Mouse (Mus musculus): Measurements from ENCODE around the gene Asb18. TPM values are rescaled to one million over a fixed set of nuclear protein-coding genes. Genes with fewer than 3 reads are reported as not detected.

Asb18 gene
- total and polyA plus RNA-seq, 3 experiments = not detected

GRCm38 (mm10) chr1:89913611-89914010 is 100.9 kb downstream of the Asb18 start:
- H3K4me1 ChIP-seq (ENCODE audit: control insufficient read depth in 1 of 2, insufficient read depth in 2 of 2, low read length in 2 of 2) = no peaks in the 10 kb centered on the region
- no peaks in the 10 kb centered on the region for H3K36me3 ChIP-seq (ENCODE audit: control insufficient read depth in 1 of 2, insufficient read depth in 2 of 2, low read length in 2 of 2)
- H3K9me3 ChIP-seq (replicated peaks; ENCODE audit: insufficient read depth, low read length) = no peaks in the 10 kb centered on the region

DNA sequence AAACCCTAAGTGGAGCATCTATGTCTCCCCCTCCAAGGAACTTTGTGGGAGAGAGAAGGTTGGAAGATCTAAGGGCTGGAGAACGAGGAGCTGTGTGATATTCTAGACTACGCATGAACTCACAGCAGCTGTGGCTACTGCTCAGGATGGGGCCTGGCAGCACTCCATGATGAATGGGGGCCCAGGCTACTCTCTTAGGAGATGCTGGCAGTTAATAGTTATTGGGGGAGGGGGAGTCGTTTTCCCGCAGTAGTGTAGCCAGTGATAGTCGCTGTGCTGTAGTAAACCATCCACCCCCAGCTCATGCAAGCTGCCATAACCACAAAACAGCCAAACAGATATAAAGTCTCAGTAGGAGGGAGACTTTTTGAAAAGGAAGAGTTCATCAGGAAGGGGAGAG is 102.1 kb downstream of the Asb18 start:
- Histone ChIP-seq H3K79me2 (ENCODE audit: control insufficient read depth, insufficient read depth, low read length, poor library complexity) (no peaks in the 10 kb centered on the region), H3K4me3 (ENCODE audit: control insufficient read depth in 1 of 2, insufficient read depth in 1 of 2, low read depth in 2 of 2, low read length in 2 of 2) (no peak overlapping the region), H3K9me3 (replicated peaks; ENCODE audit: insufficient read depth, low read length) (no peaks in the 10 kb centered on the region), H3K27me3 (ENCODE audit: control insufficient read depth in 1 of 2, insufficient read depth in 2 of 2, low read length in 2 of 2) (no peaks in the 10 kb centered on the region), H3K4me1 (ENCODE audit: control insufficient read depth in 1 of 2, insufficient read depth in 2 of 2, low read length in 2 of 2) (no peaks in the 10 kb centered on the region), H3K27ac (ENCODE audit: control insufficient read depth, low read depth, low read length) (no peak overlapping the region), H3K9ac (ENCODE audit: control insufficient read depth, low read depth, low read length, poor library complexity, severe bottlenecking) (no peak overlapping the region), H3K36me3 (ENCODE audit: control insufficient read depth in 1 of 2, insufficient read depth in 2 of 2, low read length in 2 of 2) (no peaks in the 10 kb centered on the region)
- DNase-seq (ENCODE audit: low read depth, low spot score) = no peak
- TF ChIP-seq SIN3A (IDR thresholded peaks at IDR 0.05; ENCODE audit: low read length) (no peak), ELF1 (IDR thresholded peaks at IDR 0.05; ENCODE audit: low read depth, low read length) (no peak), USF2 (IDR thresholded peaks at IDR 0.05; ENCODE audit: borderline replicate concordance in 1 of 2, insufficient read depth in 1 of 2, low read depth in 1 of 2, low read length in 2 of 2) (no peak), USF1 (IDR thresholded peaks at IDR 0.05; ENCODE audit: low read depth, low read length) (no peak), MYC (IDR thresholded peaks at IDR 0.05; ENCODE audit: low read depth, low read length) (no peak), CTCF (IDR thresholded peaks at IDR 0.05 in 2 of 3, conservative IDR thresholded peaks at IDR 0.05 in 1 of 3; ENCODE audit: control insufficient read depth in 1 of 3, insufficient read depth in 1 of 3, low read depth in 2 of 3, low read length in 3 of 3, poor library complexity in 1 of 3, severe bottlenecking in 1 of 3) (no peak), TCF12 (IDR thresholded peaks at IDR 0.05; ENCODE audit: low read depth, low read length) (no peak), RCOR1 (IDR thresholded peaks at IDR 0.05; ENCODE audit: low read depth, low read length) (no peak), BHLHE40 (IDR thresholded peaks at IDR 0.05; ENCODE audit: borderline replicate concordance, low read depth, low read length) (no peak), ZMIZ1 (IDR thresholded peaks at IDR 0.05; ENCODE audit: low read depth, low read length) (no peak), SMC3 (IDR thresholded peaks at IDR 0.05; ENCODE audit: low read depth, low read length) (no peak), EP300 (IDR thresholded peaks at IDR 0.05; ENCODE audit: low read depth in 1 of 2, low read length in 2 of 2) (no peak)

More at GRCm38 (mm10) chr1:89913611-89914010, 100.9 kb downstream of the Asb18 start:
- no peak for DNase-seq (ENCODE audit: low read depth, low spot score)
- H3K4me3 ChIP-seq (ENCODE audit: control insufficient read depth in 1 of 2, insufficient read depth in 1 of 2, low read depth in 2 of 2, low read length in 2 of 2) = no peak overlapping the region
- H3K9ac ChIP-seq (ENCODE audit: control insufficient read depth, low read depth, low read length, poor library complexity, severe bottlenecking) = no peak overlapping the region
- no peak overlapping the region for H3K27ac ChIP-seq (ENCODE audit: control insufficient read depth, low read depth, low read length)
- no peaks in the 10 kb centered on the region for H3K79me2 ChIP-seq (ENCODE audit: control insufficient read depth, insufficient read depth, low read length, poor library complexity)
- TF ChIP-seq ZNF384 (IDR thresholded peaks at IDR 0.05; ENCODE audit: low read depth, low read length) = no peak
- TF ChIP-seq MYB (IDR thresholded peaks at IDR 0.05; ENCODE audit: low read depth, low read length) = no peak
- TF ChIP-seq CTCF (IDR thresholded peaks at IDR 0.05 in 2 of 3, conservative IDR thresholded peaks at IDR 0.05 in 1 of 3; ENCODE audit: control insufficient read depth in 1 of 3, insufficient read depth in 1 of 3, low read depth in 2 of 3, low read length in 3 of 3, poor library complexity in 1 of 3, severe bottlenecking in 1 of 3) = no peak
- TF ChIP-seq ELF1 (IDR thresholded peaks at IDR 0.05; ENCODE audit: low read depth, low read length) = no peak
- no peak for TF ChIP-seq ZKSCAN1 (IDR thresholded peaks at IDR 0.05; ENCODE audit: low read depth, low read length)
- no peak for TF ChIP-seq BHLHE40 (IDR thresholded peaks at IDR 0.05; ENCODE audit: borderline replicate concordance, low read depth, low read length)
- no peak for TF ChIP-seq KAT2A (conservative IDR thresholded peaks at IDR 0.05; ENCODE audit: low read depth, low read length)
- no peak for TF ChIP-seq NELFE (IDR thresholded peaks at IDR 0.05; ENCODE audit: low read depth, low read length)
- TF ChIP-seq ZC3H11A (IDR thresholded peaks at IDR 0.05; ENCODE audit: low read depth, low read length) = no peak
- TF ChIP-seq RAD21 (IDR thresholded peaks at IDR 0.05; ENCODE audit: low read depth, low read length) = no peak
- H3K27me3 ChIP-seq (ENCODE audit: control insufficient read depth in 1 of 2, insufficient read depth in 2 of 2, low read length in 2 of 2) = no peaks in the 10 kb centered on the region
